Mouse (Mus musculus): Measurements from ENCODE around the gene Vps41.

DNA sequence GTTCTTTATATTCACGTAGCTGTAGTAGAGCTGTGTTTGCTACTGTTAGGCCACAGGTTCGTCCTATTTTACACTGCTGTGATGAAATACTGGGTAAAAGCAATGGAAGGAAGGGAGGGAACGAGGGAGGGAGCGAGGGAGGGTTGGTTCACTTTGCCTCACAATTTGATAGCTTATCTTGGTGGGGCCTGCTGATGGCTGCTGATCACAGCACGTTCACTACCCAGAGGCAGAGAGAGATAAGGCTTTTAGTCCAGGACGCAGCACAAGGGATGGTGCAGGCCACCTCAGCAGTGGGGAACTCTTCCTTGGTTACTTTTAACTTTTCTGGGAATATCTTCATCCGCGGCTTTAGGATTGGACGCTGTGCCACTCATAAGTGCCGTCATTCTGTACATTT, 109.9 kb downstream of the Vps41 start:
- TF ChIP-seq POLR2AphosphoS2 (IDR thresholded peaks at IDR 0.05; ENCODE audit: insufficient read length, low read depth) (no peak), POLR2A (IDR thresholded peaks at IDR 0.05; ENCODE audit: insufficient read length, low read depth) (no peak), MAX (IDR thresholded peaks at IDR 0.05; ENCODE audit: low read depth) (no peak), USF1 (IDR thresholded peaks at IDR 0.05; ENCODE audit: low read depth) (no peak), TCF3 (IDR thresholded peaks at IDR 0.05; ENCODE audit: insufficient read length, low read depth) (no peak)

All from myocyte (in vitro differentiated cells).